Comparison of ENCODE assay signal across 11 mouse cellular contexts in the genomic region with DNA sequence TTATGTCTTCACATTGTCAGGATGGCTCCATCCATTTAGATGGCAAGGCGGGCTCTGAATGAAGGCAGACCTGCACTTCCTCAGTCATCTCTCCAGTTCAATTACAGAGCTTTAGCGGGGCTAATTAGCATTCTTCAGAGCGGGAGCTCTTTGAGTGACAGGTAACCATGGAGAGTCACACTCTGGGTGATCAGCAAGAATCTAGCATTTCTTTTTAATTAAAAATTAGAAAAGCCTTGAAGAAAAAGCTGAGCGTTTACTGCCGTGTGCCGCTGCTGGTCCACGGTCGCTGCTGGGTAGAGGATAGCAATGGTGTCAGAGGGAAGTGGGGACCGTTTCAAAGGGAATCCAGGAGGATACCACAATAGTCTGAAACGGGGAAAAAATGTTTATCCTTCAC.
DNase-seq lines count a peak whose midpoint lies in the region; ATAC-seq lines count a peak whose summit lies in the region.
"Had no signal": no experiment of that assay in that cellular context is flagged by ENCODE, and none has a peak within 500 bp of the region (broad histone marks: within the 10 kb centered on the region; RNA-seq: fewer than 3 reads in every experiment).

No protein-coding gene starts in this region.

- ATAC-seq in frontal cortex, adult (ENCODE audit: low TSS enrichment), result peak; percentile 52; the same call in 1 of the 2 replicates
- ATAC-seq in embryonic facial prominence, embryonic 13.5 days (ENCODE audit: insufficient number of reproducible peaks, insufficient read depth, low FRiP score, low TSS enrichment, low read depth), result no peak
- ATAC-seq in hindbrain, embryonic 15.5 days (ENCODE audit: low FRiP score, low read depth), result peak; percentile 82
- peak; percentile 90 for ATAC-seq in midbrain, embryonic 16.5 days
- ATAC-seq in liver, embryonic 12.5 days, result no peak

- no peak overlapping the region for H3K27ac ChIP-seq in embryonic facial prominence, embryonic 13.5 days
- H3K27ac ChIP-seq in hindbrain, embryonic 15.5 days (replicated peaks), result no peak overlapping the region
- H3K27ac ChIP-seq in midbrain, embryonic 16.5 days (ENCODE audit: low read length), result peak overlapping the region; percentile 73
- H3K27ac ChIP-seq in liver, embryonic 12.5 days, result no peak overlapping the region
- H3K27ac ChIP-seq: macrophage had no signal

- DNase-seq in frontal cortex, postnatal 10 days (ENCODE audit: low spot score in 2 of 2), result no peak
- DNase-seq in adrenal gland, adult 8-10 months, result no peak
- no peak for DNase-seq in liver
- DNase-seq: adrenal gland, adult 2 months; left cerebral cortex, postnatal 4 days had no signal

- H3K4me2 ChIP-seq in embryonic facial prominence, embryonic 13.5 days, result peak overlapping the region; percentile 26
- H3K4me2 ChIP-seq in hindbrain, embryonic 15.5 days, result peak overlapping the region; percentile 43
- peak overlapping the region; percentile 53 for H3K4me2 ChIP-seq in midbrain, embryonic 16.5 days (ENCODE audit: low read length)
- no peak overlapping the region for H3K4me2 ChIP-seq in liver, embryonic 12.5 days

- no peaks in the 10 kb centered on the region for H3K4me1 ChIP-seq in embryonic facial prominence, embryonic 13.5 days
- H3K4me1 ChIP-seq in hindbrain, embryonic 15.5 days (replicated peaks), result no peaks in the 10 kb centered on the region
- H3K4me1 ChIP-seq in midbrain, embryonic 16.5 days (ENCODE audit: control insufficient read depth, insufficient read depth, low read length), result no peaks in the 10 kb centered on the region
- H3K4me1 ChIP-seq in liver, embryonic 12.5 days, result no peaks in the 10 kb centered on the region

- 37% methylated on average over 10 of the region's 10 CpGs for WGBS in embryonic facial prominence, embryonic 13.5 days
- WGBS in hindbrain, embryonic 15.5 days, result 21% methylated on average over 10 of the region's 10 CpGs
- WGBS in midbrain, embryonic 16.5 days, result 7% methylated on average over 10 of the region's 10 CpGs
- 66% methylated on average over 10 of the region's 10 CpGs for WGBS in liver, embryonic 12.5 days (ENCODE audit: insufficient replicate concordance)

- H3K36me3 ChIP-seq in embryonic facial prominence, embryonic 13.5 days, result no peaks in the 10 kb centered on the region
- H3K36me3 ChIP-seq in hindbrain, embryonic 15.5 days, result no peaks in the 10 kb centered on the region
- H3K36me3 ChIP-seq in midbrain, embryonic 16.5 days (ENCODE audit: control insufficient read depth, insufficient read depth, low read length), result no peaks in the 10 kb centered on the region
- no peaks in the 10 kb centered on the region for H3K36me3 ChIP-seq in liver, embryonic 12.5 days

- no peak overlapping the region for H3K4me3 ChIP-seq in embryonic facial prominence, embryonic 13.5 days
- H3K4me3 ChIP-seq in hindbrain, embryonic 15.5 days, result peak overlapping the region; percentile 18; the same call in 1 of the 2 replicates
- H3K4me3 ChIP-seq in midbrain, embryonic 16.5 days (ENCODE audit: low read depth, low read length), result peak overlapping the region; percentile 24
- H3K4me3 ChIP-seq in liver, embryonic 12.5 days, result no peak overlapping the region

- H3K9me3 ChIP-seq in embryonic facial prominence, embryonic 13.5 days, result no peaks in the 10 kb centered on the region
- H3K9me3 ChIP-seq in hindbrain, embryonic 15.5 days, result no peaks in the 10 kb centered on the region
- H3K9me3 ChIP-seq in midbrain, embryonic 16.5 days (replicated peaks; ENCODE audit: control insufficient read depth, low read length, poor library complexity, severe bottlenecking), result no peaks in the 10 kb centered on the region
- H3K9me3 ChIP-seq in liver, embryonic 12.5 days (replicated peaks), result no peaks in the 10 kb centered on the region

- no peaks in the 10 kb centered on the region for H3K27me3 ChIP-seq in embryonic facial prominence, embryonic 13.5 days
- no peaks in the 10 kb centered on the region for H3K27me3 ChIP-seq in hindbrain, embryonic 15.5 days
- H3K27me3 ChIP-seq in midbrain, embryonic 16.5 days (ENCODE audit: control insufficient read depth, insufficient read depth, low read depth, low read length), result no peaks in the 10 kb centered on the region
- no peaks in the 10 kb centered on the region for H3K27me3 ChIP-seq in liver, embryonic 12.5 days (replicated peaks)

- no peak overlapping the region for H3K9ac ChIP-seq in embryonic facial prominence, embryonic 13.5 days
- no peak overlapping the region for H3K9ac ChIP-seq in hindbrain, embryonic 15.5 days
- peak overlapping the region; percentile 48; the same call in 1 of the 2 replicates for H3K9ac ChIP-seq in midbrain, embryonic 16.5 days (ENCODE audit: low read depth, low read length)
- H3K9ac ChIP-seq in liver, embryonic 12.5 days, result no peak overlapping the region

Comparison
In these comparisons a context has a peak if more than half of its experiments do, and no peak if none do; other contexts are left out.
1. ATAC-seq: peak in frontal cortex, adult (single experiment), hindbrain, embryonic 15.5 days (single experiment) and midbrain, embryonic 16.5 days (single experiment); none in embryonic facial prominence, embryonic 13.5 days (single experiment) and liver, embryonic 12.5 days (single experiment).
2. H3K4me3 ChIP-seq: peak in hindbrain, embryonic 15.5 days (single experiment) and midbrain, embryonic 16.5 days (single experiment); none in embryonic facial prominence, embryonic 13.5 days (single experiment) and liver, embryonic 12.5 days (single experiment).